Comparison of ENCODE assay signal across 15 mouse cellular contexts in the genomic region with DNA sequence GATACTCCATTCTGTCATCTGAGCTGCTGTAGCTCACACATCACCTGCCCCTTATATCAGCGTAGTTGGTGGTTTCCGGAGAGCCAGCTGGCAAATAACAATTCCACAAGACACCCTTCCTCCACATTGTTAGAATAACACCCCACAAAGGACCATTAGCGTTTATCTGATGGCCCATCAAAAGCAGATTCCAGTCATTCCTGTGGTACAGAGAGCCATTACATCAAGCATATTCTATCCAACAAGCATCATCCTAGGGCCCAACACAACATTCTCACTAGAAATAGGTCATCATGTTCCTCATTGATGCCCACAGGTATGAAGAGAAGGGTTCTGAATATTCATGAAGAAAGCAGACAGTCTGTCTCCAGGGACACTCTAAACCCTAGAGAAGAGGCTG.
"Had no signal": no experiment of that assay in that cellular context is flagged by ENCODE, and none has a peak within 500 bp of the region (broad histone marks: within the 10 kb centered on the region; RNA-seq: fewer than 3 reads in every experiment).

No protein-coding gene starts in this region.

- H3K27me3 ChIP-seq: limb, embryonic 15.5 days; liver, embryonic 12.5 days; midbrain, embryonic 12.5 days; neural tube, embryonic 13.5 days; stomach, embryonic 15.5 days had no signal

- ATAC-seq: intestine, postnatal 0 days; liver, embryonic 12.5 days; midbrain, embryonic 16.5 days had no signal

- H3K4me3 ChIP-seq: left cerebral cortex, adult 2 months; limb, embryonic 15.5 days; liver, embryonic 12.5 days; midbrain, embryonic 12.5 days; neural tube, embryonic 13.5 days; stomach, embryonic 15.5 days had no signal

- H3K36me3 ChIP-seq: limb, embryonic 15.5 days; liver, embryonic 12.5 days; midbrain, embryonic 12.5 days; neural tube, embryonic 13.5 days; stomach, embryonic 15.5 days had no signal

- H3K9ac ChIP-seq: limb, embryonic 15.5 days; liver, embryonic 12.5 days; lung, embryonic 14.5 days; midbrain, embryonic 12.5 days; neural tube, embryonic 13.5 days; stomach, embryonic 15.5 days had no signal

- H3K4me1 ChIP-seq: liver, embryonic 12.5 days; stomach, embryonic 15.5 days had no signal

- H3K9me3 ChIP-seq: limb, embryonic 15.5 days; liver, embryonic 12.5 days; midbrain, embryonic 12.5 days; stomach, embryonic 15.5 days had no signal

- H3K4me2 ChIP-seq: limb, embryonic 15.5 days; liver, embryonic 12.5 days; lung, embryonic 14.5 days; midbrain, embryonic 12.5 days; neural tube, embryonic 13.5 days; stomach, embryonic 15.5 days had no signal

- DNase-seq: kidney, postnatal 25 days; lung, embryonic 14.5 days; retina, postnatal 1 day; right cerebral cortex, postnatal 4 days; spleen, adult 18-20 months; thymus, adult 2 months; thymus, postnatal 25 days had no signal

- H3K27ac ChIP-seq: left cerebral cortex, adult 2 months; limb, embryonic 15.5 days; liver, embryonic 12.5 days; midbrain, embryonic 12.5 days; neural tube, embryonic 13.5 days; stomach, embryonic 15.5 days had no signal
